Mouse (Mus musculus): ENCODE measurements at regions not wholly inside any gene's neighbourhood (a gene's known extent, or its start where the extent isn't known, plus 50 kb on each side); places are given as distances from the start of the nearest gene placed in this dataset.

DNA sequence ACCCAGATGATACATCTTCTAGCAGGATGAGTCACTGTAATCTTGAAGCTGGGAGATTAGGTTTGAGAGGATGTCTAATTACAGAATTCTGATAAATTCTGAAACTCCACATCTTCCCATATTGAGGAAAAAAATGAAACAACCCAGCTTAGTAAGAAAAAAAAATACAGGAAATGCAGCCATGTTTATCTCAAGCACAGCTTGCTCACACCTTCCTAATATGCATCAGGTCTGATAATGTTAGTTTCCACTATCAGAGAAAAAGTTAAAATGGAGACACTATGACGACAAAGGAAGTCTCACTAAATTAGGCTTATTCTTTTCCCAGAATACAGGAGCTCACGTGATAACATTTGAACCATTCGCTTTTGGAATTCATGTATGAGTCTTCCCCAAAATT, 111.4 kb upstream of the Thumpd2 start:
- Histone ChIP-seq H3K4me1 (replicated peaks) (no peaks in the 10 kb centered on the region), H3K27me3 (no peaks in the 10 kb centered on the region), H3K36me3 (no peaks in the 10 kb centered on the region), H3K4me2 (replicated peaks) (no peak overlapping the region), H3K4me3 (replicated peaks) (no peak overlapping the region), H3K27ac (no peak overlapping the region), H3K9me3 (no peaks in the 10 kb centered on the region), H3K9ac (replicated peaks) (no peak overlapping the region)
- 95% methylated on average over 3 of the region's 3 CpGs for WGBS
- ATAC-seq, result no peak

DNA sequence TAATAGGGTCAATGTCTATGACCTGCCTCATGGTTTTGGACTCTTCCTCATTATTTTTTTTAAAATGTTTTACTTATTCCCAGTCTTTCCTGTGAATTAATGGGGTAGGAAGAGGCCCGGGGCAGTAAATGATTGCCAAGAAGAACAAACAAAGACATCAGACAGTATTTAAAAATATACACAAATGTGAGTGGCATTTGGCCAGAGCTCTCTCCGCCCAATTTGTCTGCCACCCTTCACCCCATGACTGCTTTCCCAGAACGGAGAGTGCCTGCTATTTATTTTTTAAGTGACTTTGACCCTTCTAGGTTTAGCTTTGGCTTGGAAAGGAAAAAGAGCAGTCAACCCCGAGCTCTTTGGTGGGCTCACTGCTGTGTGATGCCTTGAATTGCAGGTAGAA, 111.0 kb upstream of the Thumpd2 start:
- ATAC-seq, result no peak
- 84% methylated on average over 4 of the region's 4 CpGs for WGBS

DNA sequence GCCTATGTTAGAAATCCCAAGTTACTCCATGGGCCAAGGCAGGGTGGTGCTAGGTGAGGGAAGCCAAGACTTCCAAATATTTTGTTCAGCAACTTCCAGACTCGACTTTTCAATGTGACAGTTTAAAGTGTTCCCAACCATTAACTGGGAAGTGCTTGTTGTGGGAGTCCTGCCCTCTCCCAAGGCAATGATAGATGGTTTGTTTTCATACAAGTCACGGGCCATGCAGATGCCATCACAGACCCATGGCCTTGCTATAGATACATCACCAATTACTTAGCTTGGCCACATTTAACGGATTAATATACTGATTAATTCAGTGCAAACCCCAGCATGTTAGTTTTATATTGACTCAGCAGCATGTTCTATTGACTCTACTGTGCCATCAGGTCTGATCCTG, 108.1 kb upstream of the Thumpd2 start:
- Histone ChIP-seq H3K9me3 (no peaks in the 10 kb centered on the region), H3K4me1 (replicated peaks) (no peaks in the 10 kb centered on the region), H3K27ac (no peak overlapping the region), H3K27me3 (no peaks in the 10 kb centered on the region), H3K4me3 (replicated peaks) (no peak overlapping the region), H3K9ac (replicated peaks) (no peak overlapping the region), H3K4me2 (replicated peaks) (no peak overlapping the region), H3K36me3 (no peaks in the 10 kb centered on the region)
- WGBS, result 91% methylated on average over 3 of the region's 3 CpGs
- no peak for ATAC-seq

More for the DNA sequence above, 111.0 kb upstream of the Thumpd2 start:
- Histone ChIP-seq H3K9ac (replicated peaks) (no peak overlapping the region), H3K4me1 (replicated peaks) (no peaks in the 10 kb centered on the region), H3K27ac (no peak overlapping the region), H3K4me3 (replicated peaks) (no peak overlapping the region), H3K9me3 (no peaks in the 10 kb centered on the region), H3K27me3 (no peaks in the 10 kb centered on the region), H3K36me3 (no peaks in the 10 kb centered on the region), H3K4me2 (replicated peaks) (no peak overlapping the region)

DNA sequence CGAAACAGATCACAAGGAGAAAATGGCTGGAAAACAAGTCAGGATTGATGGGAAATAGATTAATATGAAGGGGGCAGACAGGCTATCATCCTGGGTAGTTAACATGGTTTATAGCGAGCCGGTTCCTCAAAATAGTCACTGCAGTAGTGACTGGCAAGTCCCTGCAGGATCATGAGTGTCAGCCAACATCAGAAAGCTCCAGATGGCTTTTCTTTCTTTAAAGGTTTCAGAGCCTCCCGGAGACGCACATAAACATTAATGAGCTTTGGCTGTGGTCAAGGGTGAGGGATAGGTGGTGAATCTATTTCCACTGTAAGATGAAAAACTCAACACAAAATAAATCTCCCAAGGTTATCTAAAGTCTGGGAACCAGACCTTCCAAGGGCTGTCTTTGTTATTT, 104.2 kb upstream of the Thumpd2 start:
- Histone ChIP-seq H3K36me3 (no peaks in the 10 kb centered on the region), H3K9me3 (no peaks in the 10 kb centered on the region), H3K4me1 (replicated peaks) (no peaks in the 10 kb centered on the region), H3K27ac (no peak overlapping the region), H3K27me3 (no peaks in the 10 kb centered on the region), H3K9ac (replicated peaks) (no peak overlapping the region), H3K4me3 (replicated peaks) (no peak overlapping the region), H3K4me2 (replicated peaks) (no peak overlapping the region)
- WGBS, result 86% methylated on average over 5 of the region's 5 CpGs
- no peak for ATAC-seq

DNA sequence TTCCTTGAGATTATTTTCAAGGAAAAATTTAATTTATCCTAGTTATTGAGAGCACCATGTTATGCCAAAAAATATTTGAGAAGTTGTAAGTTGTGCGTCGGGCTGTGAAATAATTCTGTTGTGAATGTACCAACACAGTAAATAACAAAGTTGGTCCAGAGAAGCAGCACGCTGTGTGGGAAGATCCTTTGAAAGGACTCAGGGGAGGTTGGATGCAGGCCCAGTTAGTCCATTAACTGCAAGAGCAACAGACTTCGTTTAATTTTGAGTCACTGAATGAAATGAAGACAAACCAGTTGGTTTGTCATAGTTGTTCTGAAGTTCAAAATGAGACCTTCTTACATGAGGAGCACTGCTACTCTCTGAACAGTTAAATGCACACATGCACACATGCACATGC, 85.8 kb upstream of the Thumpd2 start:
- H3K36me3 ChIP-seq, result no peaks in the 10 kb centered on the region
- no peaks in the 10 kb centered on the region for H3K4me1 ChIP-seq (replicated peaks)
- H3K9ac ChIP-seq (replicated peaks), result no peak overlapping the region
- no peaks in the 10 kb centered on the region for H3K9me3 ChIP-seq
- no peak for ATAC-seq
- H3K4me2 ChIP-seq (replicated peaks), result no peak overlapping the region
- WGBS, result 92% methylated on average over 4 of the region's 4 CpGs
- H3K27ac ChIP-seq, result no peak overlapping the region
- H3K4me3 ChIP-seq (replicated peaks), result no peak overlapping the region
- H3K27me3 ChIP-seq, result no peaks in the 10 kb centered on the region

DNA sequence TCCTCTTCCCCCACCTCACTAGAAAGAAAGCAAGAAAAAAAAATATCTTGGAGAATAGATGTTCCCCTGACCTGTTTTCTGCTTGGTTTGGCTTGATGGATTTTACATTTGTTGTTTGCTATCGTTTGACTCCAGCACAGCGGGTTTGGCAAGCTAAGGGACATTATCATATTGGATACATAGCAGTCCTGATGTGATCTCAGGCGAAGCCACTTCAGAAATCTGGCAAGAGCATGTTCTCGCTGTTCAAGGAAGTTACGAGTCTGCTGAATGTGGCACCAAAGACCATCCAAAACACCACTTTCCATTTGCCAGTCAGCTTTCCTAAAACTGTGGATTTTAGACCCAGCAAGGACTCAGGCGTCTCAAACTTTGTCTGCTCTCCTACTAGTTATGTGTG, 69.8 kb upstream of the Thumpd2 start:
- Histone ChIP-seq H3K9ac (replicated peaks) (no peak overlapping the region), H3K27me3 (no peaks in the 10 kb centered on the region), H3K4me2 (replicated peaks) (no peak overlapping the region), H3K9me3 (no peaks in the 10 kb centered on the region), H3K4me1 (replicated peaks) (no peaks in the 10 kb centered on the region), H3K4me3 (replicated peaks) (no peak overlapping the region), H3K27ac (no peak overlapping the region), H3K36me3 (no peaks in the 10 kb centered on the region)
- no peak for ATAC-seq
- 92% methylated on average over 6 of the region's 6 CpGs for WGBS

DNA sequence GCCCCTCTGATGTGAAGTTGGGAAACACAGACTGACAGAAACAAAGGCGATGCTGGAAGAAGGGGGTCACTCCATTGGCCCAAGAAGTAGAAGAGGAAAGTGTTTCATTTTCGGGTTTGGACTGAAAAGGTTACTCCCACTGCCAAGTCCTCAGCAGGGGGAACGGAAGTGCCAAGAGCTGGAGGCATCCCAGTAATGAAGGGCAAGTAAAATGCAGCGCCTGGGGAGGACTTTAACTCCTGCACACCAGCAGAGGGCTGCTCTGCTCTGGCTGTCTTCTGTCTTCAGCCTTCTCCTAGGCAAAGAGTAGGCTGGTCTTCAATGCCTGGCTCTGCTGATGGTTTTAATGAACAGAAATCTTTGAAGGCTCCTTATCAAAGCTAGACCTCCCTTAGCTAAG, 68.3 kb upstream of the Thumpd2 start:
- Histone ChIP-seq H3K9ac (replicated peaks) (no peak overlapping the region), H3K36me3 (no peaks in the 10 kb centered on the region), H3K4me3 (replicated peaks) (no peak overlapping the region), H3K9me3 (no peaks in the 10 kb centered on the region), H3K27ac (no peak overlapping the region), H3K27me3 (no peaks in the 10 kb centered on the region), H3K4me2 (replicated peaks) (no peak overlapping the region), H3K4me1 (replicated peaks) (no peaks in the 10 kb centered on the region)
- 70% methylated on average over 4 of the region's 4 CpGs for WGBS
- ATAC-seq, result no peak
